Mouse (Mus musculus) urinary bladder, postnatal 0 days (tissue): ENCODE measurements around the gene Rasl12. TPM values are rescaled to one million over a fixed set of nuclear protein-coding genes. Genes with fewer than 3 reads are reported as not detected.

Experiments used
- polyA plus RNA-seq: library from polyadenylated mRNA; unstranded; fragments of >200 nt; fragmentation: Nextera tagmentation; extraction: Ambion mirVana; gene quantifications from 2 replicates; pipeline ENCODE4 v1.2.1, GENCODE M21; 2015

Gene Rasl12
- 10.1 and 11.0 TPM in 2 replicates for polyA plus RNA-seq

DNA sequence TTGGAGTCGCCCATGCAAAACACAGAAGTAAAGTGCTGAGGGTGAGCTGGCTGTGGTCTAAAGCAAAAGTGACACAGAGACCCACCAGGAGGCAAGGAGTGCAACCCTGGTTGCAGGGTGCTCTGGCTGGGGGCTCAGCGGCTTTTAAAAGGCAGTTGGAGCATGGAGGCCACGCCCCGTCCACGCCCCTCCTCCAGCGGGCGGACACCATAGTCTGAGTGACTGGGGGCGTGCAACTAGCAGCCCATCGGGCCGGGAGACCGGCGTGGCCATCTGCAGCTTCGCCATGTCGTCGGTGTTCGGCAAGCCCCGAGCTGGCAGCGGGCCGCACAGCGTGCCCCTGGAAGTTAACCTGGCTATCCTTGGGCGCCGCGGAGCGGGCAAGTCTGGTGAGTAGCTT, at the start of gene Rasl12:
Gene Rasl12 (plus strand): TSS at position 228 of the 400 bp plus-strand sequence.

GRCm38 (mm10) chr9:65360641-65361448, 37.5 kb upstream of the Rasl12 start, which contains the start of gene Ubap1l:
Gene Ubap1l, plus strand, starts transcription at chr9:65361041.

DNA sequence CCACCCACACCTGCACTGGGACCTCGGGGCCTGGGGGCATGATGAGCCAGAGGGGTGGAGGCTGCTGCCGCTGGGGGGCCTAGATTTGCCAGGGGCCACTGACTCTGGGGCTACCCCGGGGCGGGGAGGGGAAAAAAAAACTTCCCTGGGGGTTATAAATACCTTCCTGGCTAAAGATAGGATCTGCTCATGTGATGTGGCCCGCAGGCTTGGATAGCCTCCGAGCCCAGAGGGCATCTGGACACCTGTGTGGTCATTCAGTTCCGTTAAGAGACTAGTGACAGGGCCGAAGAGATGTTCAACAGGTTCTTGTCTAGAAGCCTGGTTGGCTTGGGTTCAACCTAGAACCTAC, 6.7 kb upstream of the Rasl12 start, which contains the start of gene Kbtbd13:
Gene Kbtbd13 (minus strand): TSS at position 40 of the 352 bp plus-strand sequence.

DNA sequence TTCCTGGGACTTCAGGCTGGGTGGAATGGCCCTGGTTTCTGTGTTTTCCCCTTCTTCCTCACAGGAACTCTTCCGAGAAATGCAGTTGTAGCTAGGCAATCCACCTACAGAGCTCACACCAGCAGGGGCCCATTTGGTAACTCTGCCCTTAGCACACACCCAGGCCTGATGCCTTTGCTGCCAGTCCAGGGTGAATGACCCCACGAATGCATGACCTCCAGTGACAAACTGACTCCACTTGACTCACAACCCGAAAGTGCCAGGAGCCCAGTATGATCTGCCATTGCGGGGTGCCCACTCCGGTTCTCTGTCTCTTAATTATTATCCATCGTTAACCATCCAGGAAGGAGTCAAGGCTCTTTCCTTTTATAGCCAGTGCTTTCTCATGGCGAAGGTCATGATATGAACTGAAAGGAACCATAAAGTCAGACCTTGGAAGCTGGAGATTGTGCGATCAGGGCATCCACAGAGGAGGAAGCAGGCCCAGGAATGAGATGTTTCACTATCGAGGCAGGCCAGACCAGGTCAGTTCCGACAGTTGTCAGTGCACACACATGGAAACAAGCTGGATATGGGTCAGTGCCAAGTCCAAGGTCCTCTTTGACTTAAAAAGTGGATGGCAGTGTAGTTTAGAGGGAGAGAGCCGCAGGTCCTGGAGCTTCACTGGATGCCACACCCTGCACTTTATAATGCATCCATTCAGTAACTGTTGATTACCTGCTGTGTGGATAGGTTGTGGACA, 24.6 kb downstream of the Rasl12 start, which contains the start of gene Slc51b:
Gene Slc51b (minus strand): TSS at position 196 of the 742 bp plus-strand sequence.

GRCm38 (mm10) chr9:65435671-65436301, 37.5 kb downstream of the Rasl12 start, which contains the start of gene Mtfmt:
Gene Mtfmt, plus strand, starts transcription at chr9:65435782.

DNA sequence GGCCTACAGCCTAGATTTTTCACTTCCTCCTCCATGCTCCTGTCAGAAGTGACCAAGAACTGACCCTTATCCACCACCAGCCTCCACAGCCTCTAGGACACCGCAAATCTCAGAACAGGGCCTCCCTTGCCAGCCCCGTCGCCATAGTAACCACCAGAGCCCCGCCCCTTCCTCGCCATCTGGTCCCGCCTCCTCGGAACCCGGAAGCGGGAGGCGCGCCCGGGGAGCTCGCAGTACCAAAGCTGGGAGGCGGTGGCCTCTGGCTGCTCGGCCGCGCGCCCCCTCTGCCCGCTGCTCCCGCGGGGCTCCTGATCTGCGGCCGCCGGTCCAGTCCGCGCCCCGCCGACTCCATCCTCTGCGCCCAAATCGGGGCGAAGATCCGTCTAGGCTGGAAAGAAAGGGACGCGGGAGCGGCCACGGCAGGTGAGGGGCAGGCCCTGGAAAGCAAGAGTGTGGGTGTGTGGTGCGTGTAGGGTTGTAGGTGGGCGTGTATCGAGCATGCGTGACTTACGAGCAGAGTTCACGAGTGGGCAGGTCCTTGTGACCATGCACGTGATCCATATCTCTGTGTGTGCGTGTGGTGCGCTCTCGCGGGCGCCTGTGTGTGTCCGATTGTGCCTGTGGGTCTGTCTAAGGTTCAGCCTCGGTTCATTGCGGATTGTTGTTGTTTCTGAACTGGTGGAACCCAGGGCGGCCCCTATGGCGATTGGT, 62.6 kb downstream of the Rasl12 start, which contains the start of gene Spg21:
Gene Spg21 (plus strand): TSS at position 216 of the 711 bp plus-strand sequence.

Other genes with a start within 250 kb of the Rasl12 start
- 2.3 and 2.4 TPM in 2 replicates for gene Parp16, start 203.2 kb upstream of the Rasl12 start, polyA plus RNA-seq
- 0.19 and 0.29 TPM in 2 replicates for gene Cilp, start 133.3 kb upstream of the Rasl12 start, polyA plus RNA-seq
- 31.5 and 33.3 TPM in 2 replicates for gene Clpx, start 104.2 kb upstream of the Rasl12 start, polyA plus RNA-seq
- gene Pdcd7, start 52.4 kb upstream of the Rasl12 start, polyA plus RNA-seq = 4.3 and 4.6 TPM in 2 replicates
- gene Ubap1l, start 37.5 kb upstream of the Rasl12 start, polyA plus RNA-seq = not detected in 2 replicates
- 1.7 and 2.0 TPM in 2 replicates for gene Kbtbd13, start 6.9 kb upstream of the Rasl12 start, polyA plus RNA-seq
- gene Slc51b, start 24.4 kb downstream of the Rasl12 start, polyA plus RNA-seq = not detected in 2 replicates
- 10.7 and 10.9 TPM in 2 replicates for gene Mtfmt, start 37.3 kb downstream of the Rasl12 start, polyA plus RNA-seq
- 54.0 and 60.5 TPM in 2 replicates for gene Spg21, start 62.4 kb downstream of the Rasl12 start, polyA plus RNA-seq
- 2.9 and 3.0 TPM in 2 replicates for gene Ankdd1a, start 121.7 kb downstream of the Rasl12 start, polyA plus RNA-seq
- 36.9 and 37.9 TPM in 2 replicates for gene Plekho2, start 181.5 kb downstream of the Rasl12 start, polyA plus RNA-seq
- 1.9 and 3.0 TPM in 2 replicates for gene Pif1, start 188.7 kb downstream of the Rasl12 start, polyA plus RNA-seq
- 136 and 143 TPM in 2 replicates for gene Rbpms2, start 231.1 kb downstream of the Rasl12 start, polyA plus RNA-seq